Mouse (Mus musculus) bone marrow macrophage, adult 2 months (primary cell): ENCODE data around the gene Eml5.

Experiments used
- CTCF ChIP-seq: IDR thresholded peaks from 2 replicates; pipeline ENCODE4 v1.5.1; 2012; ENCODE audit warnings: low read depth, mild to moderate bottlenecking, low read length, moderate library complexity
- POLR2A ChIP-seq: IDR thresholded peaks from 2 replicates; pipeline ENCODE4 v1.6.1; 2012; ENCODE audit warnings: mild to moderate bottlenecking, low read depth, low read length, borderline replicate concordance

GRCm38 (mm10) chr12:98884515-98884914, 16.8 kb downstream of the Eml5 start:
- TF ChIP-seq CTCF (no peak), POLR2A (no peak)
